Mouse (Mus musculus) v-Abl transformed pro-B cells (cell line): ENCODE results near the gene Btbd17.

Experiments
- in situ Hi-C, 2 experiments: fragments of 400-800 bp; cut with MboI; formaldehyde crosslinking; loops; one replicate each; pipeline ENCODE4 v1.15.1; 2025; ENCODE audit not compliant: unreplicated experiment in 2 of 2

Gene Btbd17

GRCm38 (mm10) chr11:114786326-114786725 lies 9.4 kb downstream of the Btbd17 start:
- in situ Hi-C loops: loop anchor here in 1 of 2 experiments (5.0 kb wide), 1 partner anchor 39 kb away; no protein-coding TSS in a partner anchor

- in situ Hi-C loops: loop anchor here in 1 of 2 experiments (5.0 kb wide), 1 partner anchor 39 kb away; no protein-coding TSS in a partner anchor
Observed at GRCm38 (mm10) chr11:114785892-114786291, 9.9 kb downstream of the Btbd17 start.

- in situ Hi-C loops: no loop called here
Observed at GRCm38 (mm10) chr11:114780076-114780475, 15.7 kb downstream of the Btbd17 start.

- in situ Hi-C loops: no loop called here
Observed at GRCm38 (mm10) chr11:114771896-114772295, 23.8 kb downstream of the Btbd17 start.

- in situ Hi-C loops: no loop called here
Observed at GRCm38 (mm10) chr11:114769911-114770310, 25.8 kb downstream of the Btbd17 start.

- in situ Hi-C loops: no loop called here
Observed at GRCm38 (mm10) chr11:114764820-114765818, 30.6 kb downstream of the Btbd17 start, which contains the start of gene Kif19a. Gene Kif19a, plus strand, starts transcription at chr11:114765388.

GRCm38 (mm10) chr11:114747564-114748138 lies 48.1 kb downstream of the Btbd17 start:
- in situ Hi-C loops: loop anchor here (5.0 kb wide), 3 partner anchors 40 to 130 kb away; partner anchors contain the start of genes Btbd17 (in 1 of the 2) and Gpr142 (in 1 of the 2)

GRCm38 (mm10) chr11:114745134-114745533 lies 50.6 kb downstream of the Btbd17 start:
- in situ Hi-C loops: loop anchor here (5.0 kb wide), 3 partner anchors 42 to 132 kb away; partner anchors contain the start of genes Btbd17 (in 1 of the 2) and Gpr142 (in 1 of the 2)

GRCm38 (mm10) chr11:114741451-114741850 lies 54.3 kb downstream of the Btbd17 start:
- in situ Hi-C loops: no loop called here
